Mouse (Mus musculus): ENCODE results near the gene Lamc1. TPM values are rescaled to one million over a fixed set of nuclear protein-coding genes. Genes with fewer than 3 reads are reported as not detected.

Gene Lamc1
- polyA plus RNA-seq, 1 experiment from 2014 or later = 26.5 TPM

Other genes with a start within 250 kb of the Lamc1 start
- 0.25 and 0.51 TPM in 2 replicates for gene Lamc2, start 146.3 kb downstream of the Lamc1 start, polyA plus RNA-seq (2014; fragmentation: Nextera tagmentation; extraction: Ambion mirVana)
- gene Shcbp1l, start 92.4 kb upstream of the Lamc1 start, polyA plus RNA-seq (2014; fragmentation: Nextera tagmentation; extraction: Ambion mirVana) = 0.10 and 0.22 TPM in 2 replicates
- gene Dhx9, start 154.9 kb upstream of the Lamc1 start, polyA plus RNA-seq (2014; fragmentation: Nextera tagmentation; extraction: Ambion mirVana) = 27.0 and 35.6 TPM in 2 replicates
- gene Npl, start 217.3 kb upstream of the Lamc1 start, polyA plus RNA-seq (2014; fragmentation: Nextera tagmentation; extraction: Ambion mirVana) = 20.5 and 23.6 TPM in 2 replicates